Mouse (Mus musculus) hindbrain, embryonic 11.5 days (tissue): Measurements from ENCODE around the gene Cacna2d4. TPM values are rescaled to one million over a fixed set of nuclear protein-coding genes. Genes with fewer than 3 reads are reported as not detected.

Source experiments
- ATAC-seq: fragments of 200-750 bp; cut with Nextera tagmentation; 2 replicates; pipeline ENCODE4 v1.8.0; 2017; ENCODE audit warnings: mild to moderate bottlenecking, moderate TSS enrichment, moderate library complexity; ENCODE audit not compliant: low FRiP score
- DNase-seq: peaks from one replicate; pipeline ENCODE4 v3.0.0-alpha.2; 2015; ENCODE audit warnings: low spot score
- H3K27ac ChIP-seq: fragments of 300-500 bp; sonication (generic); 2 replicates; pipeline ENCODE4 v1.5.1; 2014; ENCODE audit warnings: mild to moderate bottlenecking, low read depth, low read length
- H3K27me3 ChIP-seq: fragments of 300-500 bp; sonication (generic); 2 replicates; pipeline ENCODE4 v1.6.1; 2014; ENCODE audit warnings: mild to moderate bottlenecking, low read length, moderate library complexity, mixed read lengths; ENCODE audit not compliant: control insufficient read depth, insufficient read depth
- H3K36me3 ChIP-seq: fragments of 300-500 bp; sonication (generic); 2 replicates; pipeline ENCODE4 v1.6.1; 2014; ENCODE audit warnings: mild to moderate bottlenecking, low read length, moderate library complexity, mixed read lengths; ENCODE audit not compliant: control insufficient read depth, insufficient read depth
- H3K4me1 ChIP-seq: fragments of 300-500 bp; sonication (generic); replicated peaks from 2 replicates; pipeline ENCODE4 v1.6.1; 2014; ENCODE audit warnings: low read length, mixed read lengths; ENCODE audit not compliant: control insufficient read depth, insufficient read depth
- H3K4me2 ChIP-seq: fragments of 300-500 bp; sonication (generic); replicated peaks from 2 replicates; pipeline ENCODE4 v1.6.1; 2014; ENCODE audit warnings: mild to moderate bottlenecking, low read depth, low read length
- H3K4me3 ChIP-seq: fragments of 300-500 bp; sonication (generic); 2 replicates; pipeline ENCODE4 v1.5.1; 2014; ENCODE audit warnings: low read depth, low read length
- H3K9ac ChIP-seq: fragments of 300-500 bp; sonication (generic); 2 replicates; pipeline ENCODE4 v1.6.1; 2014; ENCODE audit warnings: low read depth, low read length
- H3K9me3 ChIP-seq: fragments of 300-500 bp; sonication (generic); 2 replicates; pipeline ENCODE4 v1.6.1; 2016; ENCODE audit warnings: low read length; ENCODE audit not compliant: control insufficient read depth
- WGBS: fragments of 180-500 bp; shearing (Covaris S2); extraction: QIAGEN DNeasy Blood & Tissue Kit; methylation state at CpG from one replicate; pipeline ENCODE4 v1.1.7; 2014; 5-methylcytosine and 5-hydroxymethylcytosine counted together
- polyA plus RNA-seq: library from polyadenylated mRNA; unstranded; fragments of >200 nt; fragmentation: Nextera tagmentation; extraction: Ambion mirVana; gene quantifications from 2 replicates; pipeline ENCODE4 v1.2.1, GENCODE M21; 2014

The Cacna2d4 gene
- polyA plus RNA-seq, 1 experiment from 2014 or later = 0.05 TPM

DNA sequence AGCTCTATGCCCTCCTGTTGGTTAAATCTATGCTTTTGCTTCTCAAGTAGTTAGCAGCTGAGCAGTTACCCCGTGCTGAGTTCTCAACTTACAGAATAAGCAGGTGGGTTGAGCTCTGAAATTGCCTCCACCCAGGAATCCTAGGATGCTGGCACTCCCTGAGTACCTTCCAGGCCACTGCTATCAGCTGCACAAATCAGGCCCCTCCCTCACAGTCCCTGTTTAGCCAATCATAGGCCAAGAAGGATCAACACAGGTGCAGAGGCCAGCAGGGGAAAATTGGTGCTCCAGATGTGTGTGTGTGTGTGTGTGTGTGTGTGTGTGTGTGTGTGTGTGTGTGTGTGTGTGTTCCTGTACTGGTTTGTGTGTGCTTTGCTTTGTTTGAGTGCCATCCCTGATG is 95.8 kb downstream of the Cacna2d4 start:
- Histone ChIP-seq H3K4me1 (peaks cover 2% of the 10 kb centered on the region; the same call in 1 of the 2 replicates), H3K36me3 (no peaks in the 10 kb centered on the region), H3K9me3 (no peaks in the 10 kb centered on the region), H3K9ac (no peak overlapping the region), H3K4me2 (no peak overlapping the region), H3K4me3 (no peak overlapping the region), H3K27ac (no peak overlapping the region), H3K27me3 (peaks cover 33% of the 10 kb centered on the region)
- 12% methylated on average over 1 of the region's 1 CpGs for WGBS
- ATAC-seq (no peak), DNase-seq (no peak)

DNA sequence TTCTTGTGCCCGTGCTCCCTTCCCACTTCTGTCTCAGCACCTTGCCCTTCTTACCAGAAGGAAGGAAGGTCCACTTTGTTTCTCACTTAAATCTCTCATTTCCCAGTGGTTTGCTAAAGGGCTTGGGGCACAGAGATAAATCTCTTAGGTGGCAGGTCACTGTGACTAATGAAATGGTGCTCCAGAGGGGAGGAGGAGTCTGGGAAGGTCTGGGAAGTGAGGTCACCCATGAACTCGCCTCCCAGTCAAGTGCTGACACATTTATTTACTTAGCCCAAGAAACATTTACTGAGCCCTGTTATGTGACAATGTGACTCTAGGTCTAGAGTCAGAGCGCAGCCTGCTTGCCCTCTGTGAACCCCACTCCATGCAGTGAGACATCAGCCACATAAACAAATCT is 96.9 kb downstream of the Cacna2d4 start:
- ATAC-seq (no peak), DNase-seq (no peak)
- H3K9me3 ChIP-seq = no peaks in the 10 kb centered on the region
- H3K4me1 ChIP-seq = peaks cover under 1% of the 10 kb centered on the region; the same call in 1 of the 2 replicates
- WGBS = 17% methylated on average over 3 of the region's 3 CpGs
- H3K27ac ChIP-seq = no peak overlapping the region
- no peak overlapping the region for H3K4me3 ChIP-seq
- H3K4me2 ChIP-seq = no peak overlapping the region
- no peak overlapping the region for H3K9ac ChIP-seq
- H3K36me3 ChIP-seq = no peaks in the 10 kb centered on the region
- peaks cover 28% of the 10 kb centered on the region for H3K27me3 ChIP-seq

DNA sequence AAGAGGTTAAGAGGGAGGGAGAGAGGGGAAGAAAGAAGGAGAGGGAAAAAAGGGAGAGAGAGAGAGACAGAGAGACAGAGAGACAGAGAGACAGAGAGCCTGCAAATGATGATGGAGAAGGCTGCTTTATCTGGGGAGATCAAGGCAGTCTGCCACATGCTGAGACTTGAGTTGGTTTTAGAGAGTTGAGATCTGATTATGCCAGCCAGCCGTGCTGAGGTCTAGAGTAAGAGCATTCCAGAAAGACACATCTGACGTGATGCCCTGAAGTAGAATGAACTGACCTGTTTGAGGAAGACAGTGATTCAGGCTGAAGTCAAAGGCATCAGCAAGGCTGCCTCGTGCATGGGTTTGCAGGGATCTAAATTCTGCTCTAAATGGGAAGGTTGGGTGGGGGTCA is 97.5 kb downstream of the Cacna2d4 start:
- DNase-seq = no peak
- no peak overlapping the region for H3K4me2 ChIP-seq
- H3K9me3 ChIP-seq = no peaks in the 10 kb centered on the region
- H3K27ac ChIP-seq = no peak overlapping the region
- no peak overlapping the region for H3K4me3 ChIP-seq
- ATAC-seq = no peak
- no peak overlapping the region for H3K9ac ChIP-seq
- no peaks in the 10 kb centered on the region; the same call in 1 of the 2 replicates for H3K4me1 ChIP-seq
- WGBS = 60% methylated on average over 3 of the region's 3 CpGs
- peaks cover 26% of the 10 kb centered on the region for H3K27me3 ChIP-seq
- H3K36me3 ChIP-seq = no peaks in the 10 kb centered on the region

DNA sequence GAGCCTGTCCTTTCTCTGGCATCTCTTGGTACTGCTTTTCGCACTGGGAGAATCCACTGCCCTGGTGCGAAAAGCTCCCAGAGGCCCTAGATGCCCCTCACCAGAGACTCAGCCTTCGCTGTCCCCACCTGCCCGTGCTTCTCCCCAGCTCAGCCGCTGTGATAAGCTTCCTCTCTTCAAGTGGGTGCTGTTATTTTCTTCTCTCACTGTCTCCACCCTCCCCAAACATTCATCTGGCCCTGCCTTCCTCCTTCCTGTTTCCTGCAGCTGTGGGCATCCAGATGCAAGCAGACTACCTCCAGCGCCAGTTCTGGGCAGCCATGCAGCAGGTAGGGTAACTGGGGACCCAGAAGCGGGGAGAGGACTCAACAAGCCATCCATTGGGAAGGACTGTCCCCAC is 99.8 kb downstream of the Cacna2d4 start:
- no peak for ATAC-seq
- 81% methylated on average over 7 of the region's 7 CpGs for WGBS
- no peak overlapping the region for H3K4me3 ChIP-seq
- no peaks in the 10 kb centered on the region for H3K4me1 ChIP-seq
- H3K9me3 ChIP-seq = no peaks in the 10 kb centered on the region
- H3K9ac ChIP-seq = no peak overlapping the region
- H3K27me3 ChIP-seq = peaks cover 4% of the 10 kb centered on the region
- DNase-seq = no peak
- no peak overlapping the region for H3K4me2 ChIP-seq
- no peaks in the 10 kb centered on the region for H3K36me3 ChIP-seq
- H3K27ac ChIP-seq = no peak overlapping the region

DNA sequence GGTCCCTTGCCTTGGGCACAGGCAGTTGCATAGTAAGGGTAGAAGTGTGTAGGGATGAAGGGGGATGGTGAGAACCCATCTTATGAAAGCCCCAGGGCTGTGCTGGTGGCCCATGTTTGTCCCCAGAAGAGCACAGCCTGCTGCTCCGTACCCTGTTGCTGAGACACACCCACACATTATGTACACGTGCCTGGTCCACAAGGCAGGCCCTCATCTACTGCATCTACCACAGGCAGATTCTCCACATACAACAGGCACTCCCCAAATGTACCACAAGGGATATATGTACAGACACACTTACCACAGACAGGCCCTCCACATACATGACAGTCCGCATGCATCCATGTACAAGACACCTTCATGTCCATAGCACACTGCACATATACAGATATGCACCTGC is 101.0 kb downstream of the Cacna2d4 start:
- Histone ChIP-seq H3K9me3 (no peaks in the 10 kb centered on the region), H3K4me3 (no peak overlapping the region), H3K36me3 (no peaks in the 10 kb centered on the region), H3K9ac (no peak overlapping the region), H3K27ac (no peak overlapping the region), H3K4me2 (no peak overlapping the region), H3K4me1 (no peaks in the 10 kb centered on the region), H3K27me3 (no peaks in the 10 kb centered on the region)
- DNase-seq (no peak), ATAC-seq (no peak)
- WGBS = 70% methylated on average over 3 of the region's 3 CpGs

DNA sequence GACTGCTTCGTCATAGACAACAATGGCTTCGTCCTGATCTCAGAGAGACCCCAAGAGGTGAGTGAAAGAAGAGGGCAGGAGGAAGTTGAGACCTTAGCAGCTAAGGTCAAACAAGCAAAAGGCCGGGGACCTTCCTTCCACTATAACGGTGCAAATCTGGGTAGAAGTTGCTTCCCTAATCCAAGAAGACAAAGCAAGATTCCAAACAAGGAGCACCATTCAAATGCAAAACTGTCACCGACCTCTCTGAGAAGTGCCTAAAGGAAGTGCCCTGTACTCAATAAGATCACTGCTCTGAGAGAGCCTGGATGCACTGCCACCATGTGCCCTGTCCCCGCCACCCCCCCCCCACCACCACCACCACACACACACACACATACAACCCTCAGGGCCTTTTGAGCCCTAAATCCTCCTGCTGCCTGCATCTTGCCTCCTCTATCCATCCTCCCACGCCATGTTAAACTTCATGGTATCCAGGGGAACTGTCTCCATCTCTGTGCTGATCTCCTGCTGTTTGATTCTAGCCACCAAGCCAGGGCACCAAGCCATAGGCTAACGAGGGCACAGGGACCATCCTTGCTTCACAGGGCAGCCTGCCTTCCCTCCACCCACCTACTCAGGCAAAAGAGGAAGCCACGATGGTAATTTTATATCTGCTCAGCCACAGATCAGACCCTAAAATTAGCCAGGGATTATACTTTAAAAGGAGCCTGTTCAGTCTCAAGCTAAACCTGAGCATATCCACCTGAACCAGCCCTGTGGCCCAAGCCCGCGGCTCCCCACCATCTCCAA is 102.0 kb downstream of the Cacna2d4 start:
- Histone ChIP-seq H3K27ac (no peak overlapping the region), H3K4me1 (no peaks in the 10 kb centered on the region), H3K36me3 (no peaks in the 10 kb centered on the region), H3K9me3 (no peaks in the 10 kb centered on the region), H3K4me3 (no peak overlapping the region), H3K4me2 (no peak overlapping the region), H3K9ac (no peak overlapping the region), H3K27me3 (no peaks in the 10 kb centered on the region)
- WGBS = 25% methylated on average over 11 of the region's 11 CpGs
- DNase-seq (no peak), ATAC-seq (no peak)

DNA sequence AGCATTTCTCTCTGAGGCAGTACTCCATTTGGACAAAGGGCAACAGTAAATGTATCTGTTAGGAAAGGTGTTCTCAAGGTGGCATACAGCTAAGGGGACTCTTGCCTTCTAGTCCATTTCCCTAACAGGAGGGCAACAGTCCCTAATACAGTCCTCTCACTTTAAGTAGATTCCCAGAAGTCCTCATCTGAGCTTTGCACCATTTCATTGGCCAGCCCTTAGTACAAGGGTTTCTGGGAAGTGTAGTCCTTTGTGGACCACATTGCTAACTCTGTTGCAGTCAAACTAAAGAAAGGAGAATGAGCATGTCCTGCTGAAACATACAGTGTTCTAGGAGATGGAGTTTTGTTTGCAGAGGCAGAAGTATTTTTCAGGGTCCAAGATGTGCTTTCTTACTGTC is 105.1 kb downstream of the Cacna2d4 start:
- Histone ChIP-seq H3K4me2 (no peak overlapping the region), H3K36me3 (no peaks in the 10 kb centered on the region), H3K4me1 (no peaks in the 10 kb centered on the region), H3K27me3 (no peaks in the 10 kb centered on the region), H3K27ac (no peak overlapping the region), H3K9ac (no peak overlapping the region), H3K9me3 (no peaks in the 10 kb centered on the region), H3K4me3 (no peak overlapping the region)
- ATAC-seq (peak; percentile 84), DNase-seq (peak; percentile 55)

DNA sequence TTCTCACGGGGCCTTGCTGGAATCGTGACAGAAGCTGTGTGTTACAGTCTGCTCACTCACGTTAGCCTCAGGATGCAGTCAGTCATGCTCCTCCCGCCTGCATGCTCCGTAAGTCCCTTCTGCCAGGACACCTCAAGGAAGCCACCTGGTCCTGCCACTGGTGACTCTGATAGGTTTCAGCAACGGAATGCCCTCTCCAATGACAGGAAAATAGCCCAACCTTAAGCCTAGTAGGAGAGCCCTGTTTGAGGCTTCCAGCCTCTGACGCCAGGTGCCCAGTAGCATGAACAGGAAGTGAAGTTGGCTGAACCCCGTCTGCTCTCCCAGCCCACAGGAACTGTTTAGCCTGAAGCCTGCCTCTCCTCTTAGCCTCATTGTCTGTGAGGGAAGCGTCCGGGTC is 109.9 kb downstream of the Cacna2d4 start:
- Histone ChIP-seq H3K4me3 (no peak overlapping the region), H3K27me3 (no peaks in the 10 kb centered on the region), H3K27ac (no peak overlapping the region), H3K4me1 (no peaks in the 10 kb centered on the region), H3K9ac (no peak overlapping the region), H3K4me2 (no peak overlapping the region), H3K9me3 (no peaks in the 10 kb centered on the region), H3K36me3 (no peaks in the 10 kb centered on the region)
- no peak for DNase-seq
- ATAC-seq = no peak
- WGBS = 73% methylated on average over 10 of the region's 10 CpGs

DNA sequence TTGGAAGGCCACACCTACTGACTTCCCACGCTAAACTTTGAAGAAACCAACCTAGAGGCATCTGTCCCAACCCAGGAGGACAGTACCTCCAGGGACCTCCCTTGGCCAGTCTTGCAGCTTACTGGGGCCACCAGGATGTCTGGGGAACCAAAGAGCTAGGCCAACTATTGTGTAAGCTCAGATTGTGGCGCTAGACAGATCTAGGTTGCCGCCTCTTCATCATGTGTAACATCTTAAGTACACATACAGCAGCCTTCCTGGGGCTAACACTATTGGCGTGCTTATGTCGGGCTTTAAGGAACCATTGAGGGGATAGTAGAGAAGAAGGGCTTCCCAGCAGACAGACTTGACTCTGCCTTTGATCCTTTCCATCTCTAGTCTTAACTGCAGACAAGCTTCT is 111.5 kb downstream of the Cacna2d4 start:
- 76% methylated on average over 5 of the region's 5 CpGs for WGBS
- ATAC-seq = no peak
- no peak overlapping the region for H3K4me2 ChIP-seq

More for the DNA sequence above, 111.5 kb downstream of the Cacna2d4 start:
- Histone ChIP-seq H3K9ac (no peak overlapping the region), H3K4me1 (no peaks in the 10 kb centered on the region), H3K27me3 (no peaks in the 10 kb centered on the region), H3K27ac (no peak overlapping the region), H3K36me3 (no peaks in the 10 kb centered on the region), H3K9me3 (no peaks in the 10 kb centered on the region), H3K4me3 (no peak overlapping the region)
- no peak for DNase-seq
